Mouse (Mus musculus) bone marrow, adult 2 months (tissue): ENCODE measurements around the gene Ptcd1.

Experiments
- CTCF ChIP-seq: fragments of 200-500 bp; IDR thresholded peaks from 2 replicates; pipeline ENCODE4 v1.5.1; 2011; ENCODE audit warnings: low read length, control low read depth; ENCODE audit not compliant: control insufficient read depth, insufficient read depth
- POLR2A ChIP-seq: fragments of 200-500 bp; IDR thresholded peaks from 2 replicates; pipeline ENCODE4 v1.6.1; 2011; ENCODE audit warnings: low read depth, mild to moderate bottlenecking, control low read depth, low read length, borderline replicate concordance; ENCODE audit not compliant: control insufficient read depth

DNA sequence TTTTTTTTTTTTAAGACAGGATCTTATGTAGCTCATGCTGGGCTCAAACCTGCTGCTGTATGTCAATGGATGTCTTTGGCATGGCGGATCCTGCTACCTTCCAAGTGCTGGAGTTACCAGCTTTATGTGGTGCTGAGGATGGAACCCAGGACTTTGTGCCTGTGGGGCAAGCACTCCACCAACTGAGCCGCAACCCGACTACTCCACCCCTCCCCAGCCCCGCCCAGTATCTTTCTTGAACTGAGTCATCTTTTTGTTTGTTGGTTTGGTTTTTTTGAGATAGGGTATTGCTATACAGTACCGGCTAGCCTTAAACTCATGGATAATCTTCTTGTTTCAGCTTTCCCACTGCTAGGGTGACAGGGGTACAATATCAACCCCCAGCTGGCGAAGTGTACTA, 22.5 kb upstream of the Ptcd1 start:
- TF ChIP-seq CTCF = no peak
- no peak for TF ChIP-seq POLR2A
